Mouse (Mus musculus) 416B (cell line): ENCODE measurements around the gene Ttll4.

Source experiments
- DNase-seq: peaks from one replicate; pipeline ENCODE4 v3.0.0; 2011; ENCODE audit warnings: low read depth

The Ttll4 gene

GRCm38 (mm10) chr1:74661448-74662195 lies at the start of gene Ttll4:
Gene Ttll4 (plus strand): TSS chr1:74661745.
- peak; percentile 98 for DNase-seq

GRCm38 (mm10) chr1:74624183-74624582 lies 37.4 kb upstream of the Ttll4 start:
- no peak for DNase-seq

GRCm38 (mm10) chr1:74626076-74626475 lies 35.5 kb upstream of the Ttll4 start:
- no peak for DNase-seq

GRCm38 (mm10) chr1:74628001-74628400 lies 33.5 kb upstream of the Ttll4 start:
- no peak for DNase-seq

GRCm38 (mm10) chr1:74632734-74633133 lies 28.8 kb upstream of the Ttll4 start:
- DNase-seq: peak; percentile 10

GRCm38 (mm10) chr1:74643524-74643923 lies 18.0 kb upstream of the Ttll4 start:
- no peak for DNase-seq

- peak; percentile 51 for DNase-seq
These were observed 17.6 kb upstream of the Ttll4 start for GRCm38 (mm10) chr1:74643926-74644325.

GRCm38 (mm10) chr1:74662253-74662865 lies 814 bp downstream of the Ttll4 start:
- DNase-seq: peak; percentile 55

GRCm38 (mm10) chr1:74665153-74665552 lies 3.6 kb downstream of the Ttll4 start:
- DNase-seq: no peak

GRCm38 (mm10) chr1:74668371-74668770 lies 6.8 kb downstream of the Ttll4 start:
- no peak for DNase-seq

GRCm38 (mm10) chr1:74672731-74673130 lies 11.2 kb downstream of the Ttll4 start:
- DNase-seq: no peak

GRCm38 (mm10) chr1:74676863-74677262 lies 15.3 kb downstream of the Ttll4 start:
- no peak for DNase-seq

- no peak for DNase-seq
These were observed 16.3 kb downstream of the Ttll4 start for GRCm38 (mm10) chr1:74677843-74678242.

GRCm38 (mm10) chr1:74687131-74687530 lies 25.6 kb downstream of the Ttll4 start:
- DNase-seq: no peak

GRCm38 (mm10) chr1:74693891-74694583 lies 32.5 kb downstream of the Ttll4 start:
- DNase-seq: no peak

- no peak for DNase-seq
These were observed 34.3 kb downstream of the Ttll4 start for GRCm38 (mm10) chr1:74695836-74696235.

- DNase-seq: no peak
These were observed 35.9 kb downstream of the Ttll4 start for GRCm38 (mm10) chr1:74697416-74697815.

GRCm38 (mm10) chr1:74698353-74698752 lies 36.8 kb downstream of the Ttll4 start:
- no peak for DNase-seq

- DNase-seq: no peak
These were observed 37.2 kb downstream of the Ttll4 start for GRCm38 (mm10) chr1:74698791-74699190.

- DNase-seq: no peak
These were observed 40.6 kb downstream of the Ttll4 start for GRCm38 (mm10) chr1:74702142-74702553.

- no peak for DNase-seq
These were observed 42.6 kb downstream of the Ttll4 start for GRCm38 (mm10) chr1:74704156-74704555.

GRCm38 (mm10) chr1:74705016-74705415 lies 43.5 kb downstream of the Ttll4 start:
- no peak for DNase-seq

- no peak for DNase-seq
These were observed 48.0 kb downstream of the Ttll4 start for GRCm38 (mm10) chr1:74709566-74709965.
